Comparison of ENCODE assay signal across 9 mouse cellular contexts in the genomic region with DNA sequence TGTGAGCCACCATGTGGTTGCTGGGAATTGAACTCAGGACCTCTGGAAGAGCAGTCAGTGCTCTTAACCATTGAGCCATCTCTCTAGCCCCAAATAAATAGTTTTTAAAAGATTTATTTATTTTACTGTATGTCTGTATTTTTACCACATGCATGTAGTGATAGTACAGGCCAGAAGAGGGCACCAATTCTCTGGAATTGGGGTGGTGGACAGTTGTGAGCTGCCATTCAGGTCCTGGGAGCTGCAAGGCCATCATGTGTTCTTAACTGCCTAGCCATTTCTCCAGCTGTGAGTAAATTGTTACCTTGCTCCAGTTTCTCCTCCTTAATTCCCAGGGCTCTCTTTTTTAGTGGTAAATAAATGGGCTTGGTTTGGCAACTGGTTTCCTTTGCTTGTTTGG. TPM values are rescaled to one million over a fixed set of nuclear protein-coding genes. Genes with fewer than 3 reads are reported as not detected.
DNase-seq lines count a peak whose midpoint lies in the region; ATAC-seq and TF ChIP-seq lines count a peak whose summit lies in the region.
"Had no signal": no experiment of that assay in that cellular context is flagged by ENCODE, and none has a peak within 500 bp of the region (broad histone marks: within the 10 kb centered on the region; RNA-seq: fewer than 3 reads in every experiment).

No protein-coding gene starts in this region.

- no peaks in the 10 kb centered on the region for H3K36me3 ChIP-seq in forebrain, postnatal 0 days (ENCODE audit: insufficient read depth)
- H3K36me3 ChIP-seq in forebrain, embryonic 12.5 days (replicated peaks) = no peaks in the 10 kb centered on the region
- H3K36me3 ChIP-seq in midbrain, embryonic 10.5 days = no peaks in the 10 kb centered on the region
- H3K36me3 ChIP-seq in midbrain, embryonic 15.5 days (replicated peaks) = no peaks in the 10 kb centered on the region
- no peaks in the 10 kb centered on the region for H3K36me3 ChIP-seq in ES-Bruce4 (ENCODE audit: control insufficient read depth, insufficient read depth, low read length, poor library complexity, severe bottlenecking)
- H3K36me3 ChIP-seq: midbrain, embryonic 12.5 days had no signal

- no peak for ATAC-seq in forebrain, postnatal 0 days
- ATAC-seq in forebrain, embryonic 12.5 days (ENCODE audit: low FRiP score) = no peak
- no peak for ATAC-seq in midbrain, embryonic 15.5 days (replicated peaks)

- H3K27me3 ChIP-seq in forebrain, postnatal 0 days (ENCODE audit: insufficient read depth, low read length) = no peaks in the 10 kb centered on the region
- no peaks in the 10 kb centered on the region for H3K27me3 ChIP-seq in forebrain, embryonic 12.5 days
- H3K27me3 ChIP-seq in midbrain, embryonic 10.5 days (ENCODE audit: low read depth, poor library complexity, severe bottlenecking) = no peaks in the 10 kb centered on the region
- no peaks in the 10 kb centered on the region for H3K27me3 ChIP-seq in midbrain, embryonic 15.5 days (replicated peaks)
- H3K27me3 ChIP-seq in ES-Bruce4 (ENCODE audit: control insufficient read depth, insufficient read depth, low read length, poor library complexity, severe bottlenecking) = no peaks in the 10 kb centered on the region
- H3K27me3 ChIP-seq: midbrain, embryonic 12.5 days had no signal

- no peaks in the 10 kb centered on the region for H3K9me3 ChIP-seq in forebrain, postnatal 0 days (ENCODE audit: low read length)
- no peaks in the 10 kb centered on the region for H3K9me3 ChIP-seq in forebrain, embryonic 12.5 days
- no peaks in the 10 kb centered on the region for H3K9me3 ChIP-seq in midbrain, embryonic 10.5 days (replicated peaks)
- no peaks in the 10 kb centered on the region for H3K9me3 ChIP-seq in midbrain, embryonic 15.5 days
- no peaks in the 10 kb centered on the region for H3K9me3 ChIP-seq in ES-Bruce4 (replicated peaks; ENCODE audit: control insufficient read depth, insufficient read depth, low read length, poor library complexity, severe bottlenecking)
- H3K9me3 ChIP-seq: midbrain, embryonic 12.5 days had no signal

- no peaks in the 10 kb centered on the region for H3K4me1 ChIP-seq in forebrain, postnatal 0 days (ENCODE audit: insufficient read depth)
- H3K4me1 ChIP-seq in forebrain, embryonic 12.5 days = no peaks in the 10 kb centered on the region
- no peaks in the 10 kb centered on the region for H3K4me1 ChIP-seq in midbrain, embryonic 10.5 days
- no peaks in the 10 kb centered on the region for H3K4me1 ChIP-seq in midbrain, embryonic 15.5 days
- H3K4me1 ChIP-seq in ES-Bruce4 (ENCODE audit: control insufficient read depth, insufficient read depth, low read length) = no peaks in the 10 kb centered on the region
- H3K4me1 ChIP-seq: midbrain, embryonic 12.5 days had no signal

- TF ChIP-seq EP300 in ES-Bruce4 (IDR thresholded peaks at IDR 0.05; ENCODE audit: insufficient read depth, low read depth, low read length) = no peak

- no peak overlapping the region for H3K4me3 ChIP-seq in forebrain, postnatal 0 days (ENCODE audit: low read depth, low read length)
- no peak overlapping the region for H3K4me3 ChIP-seq in forebrain, embryonic 12.5 days (replicated peaks)
- no peak overlapping the region for H3K4me3 ChIP-seq in midbrain, embryonic 10.5 days
- no peak overlapping the region for H3K4me3 ChIP-seq in midbrain, embryonic 15.5 days
- no peak overlapping the region for H3K4me3 ChIP-seq in ES-Bruce4 (ENCODE audit: low read depth, low read length)
- H3K4me3 ChIP-seq: midbrain, embryonic 12.5 days had no signal

- H3K27ac ChIP-seq in forebrain, postnatal 0 days (ENCODE audit: low read depth, low read length) = no peak overlapping the region
- no peak overlapping the region for H3K27ac ChIP-seq in forebrain, embryonic 12.5 days
- H3K27ac ChIP-seq in midbrain, embryonic 10.5 days (replicated peaks) = no peak overlapping the region
- no peak overlapping the region for H3K27ac ChIP-seq in midbrain, embryonic 15.5 days
- no peak overlapping the region for H3K27ac ChIP-seq in ES-Bruce4 (ENCODE audit: insufficient read depth, low read length)
- H3K27ac ChIP-seq: midbrain, embryonic 12.5 days had no signal

- no peak overlapping the region for H3K9ac ChIP-seq in forebrain, postnatal 0 days
- H3K9ac ChIP-seq in forebrain, embryonic 12.5 days = no peak overlapping the region
- H3K9ac ChIP-seq in midbrain, embryonic 15.5 days = no peak overlapping the region
- H3K9ac ChIP-seq in ES-Bruce4 (ENCODE audit: low read depth, poor library complexity, severe bottlenecking) = no peak overlapping the region
- H3K9ac ChIP-seq: midbrain, embryonic 12.5 days had no signal

- no peak overlapping the region for H3K4me2 ChIP-seq in forebrain, postnatal 0 days (ENCODE audit: low read depth)
- no peak overlapping the region for H3K4me2 ChIP-seq in forebrain, embryonic 12.5 days
- no peak overlapping the region for H3K4me2 ChIP-seq in midbrain, embryonic 15.5 days
- H3K4me2 ChIP-seq: midbrain, embryonic 12.5 days had no signal

- TF ChIP-seq POLR2A in ES-Bruce4 (IDR thresholded peaks at IDR 0.05; ENCODE audit: insufficient read depth, low read length) = no peak

- peak; percentile 59 for TF ChIP-seq CTCF in forebrain, postnatal 0 days (IDR thresholded peaks at IDR 0.05; ENCODE audit: low read depth)
- peak; percentile 57 for TF ChIP-seq CTCF in ES-Bruce4 (IDR thresholded peaks at IDR 0.05; ENCODE audit: low read depth, low read length)

- peak; percentile 25 for DNase-seq in forebrain, postnatal 0 days
- DNase-seq in midbrain, embryonic 10.5 days (ENCODE audit: low spot score) = peak; percentile 29
- peak; percentile 55 for DNase-seq in embryo, embryonic 11 days
- DNase-seq in lung, postnatal 25 days (ENCODE audit: low spot score) = peak; percentile 14
- DNase-seq in spleen, postnatal 4 days (ENCODE audit: low spot score in 2 of 2) = no peak

RNA-seq across cellular contexts. Expression of gene 3110009E18Rik, which starts 33.2 kb away (rescaled TPM):
- total RNA-seq in forebrain, postnatal 0 days (2014; rRNA removed) = 2.3 and 4.6 TPM in 2 replicates
- polyA plus RNA-seq in forebrain, postnatal 0 days (2015; fragmentation: Nextera tagmentation; extraction: Ambion mirVana) = 16.7 and 24.2 TPM in 2 replicates
- polyA plus RNA-seq in forebrain, embryonic 12.5 days (2016; fragmentation: Nextera tagmentation; extraction: Ambion mirVana) = 23.7 and 30.2 TPM in 2 replicates
- polyA plus RNA-seq in midbrain, embryonic 10.5 days (2016; fragmentation: Nextera tagmentation; extraction: Ambion mirVana) = 22.3 and 27.2 TPM in 2 replicates
- polyA plus RNA-seq in midbrain, embryonic 15.5 days (2015; fragmentation: Nextera tagmentation; extraction: Ambion mirVana) = 14.2 and 16.0 TPM in 2 replicates
- 14.1 and 16.0 TPM in 2 replicates for polyA plus RNA-seq in ES-Bruce4 (2011; ENCODE audit: insufficient read depth, insufficient read length, low read depth, missing spikeins)

RNA-seq across cellular contexts. Expression of gene Dbi, which starts 33.4 kb away (rescaled TPM):
- 533 and 625 TPM in 2 replicates for total RNA-seq in forebrain, postnatal 0 days (2014; rRNA removed)
- polyA plus RNA-seq in forebrain, postnatal 0 days (2015; fragmentation: Nextera tagmentation; extraction: Ambion mirVana) = 1,729 and 1,732 TPM in 2 replicates
- polyA plus RNA-seq in forebrain, embryonic 12.5 days (2016; fragmentation: Nextera tagmentation; extraction: Ambion mirVana) = 921 and 969 TPM in 2 replicates
- 767 and 805 TPM in 2 replicates for polyA plus RNA-seq in midbrain, embryonic 10.5 days (2016; fragmentation: Nextera tagmentation; extraction: Ambion mirVana)
- 798 and 903 TPM in 2 replicates for polyA plus RNA-seq in midbrain, embryonic 15.5 days (2015; fragmentation: Nextera tagmentation; extraction: Ambion mirVana)
- 319 and 354 TPM in 2 replicates for polyA plus RNA-seq in ES-Bruce4 (2011; ENCODE audit: insufficient read depth, insufficient read length, low read depth, missing spikeins)

Comparison
In these comparisons a context has a peak if more than half of its experiments do, and no peak if none do; other contexts are left out.
1. DNase-seq: peak in forebrain, postnatal 0 days (single experiment), midbrain, embryonic 10.5 days (single experiment), embryo, embryonic 11 days (single experiment) and lung, postnatal 25 days (single experiment); none in spleen, postnatal 4 days (0 of 2).